Comparison of ENCODE assay signal across 8 mouse cellular contexts in the genomic region with DNA sequence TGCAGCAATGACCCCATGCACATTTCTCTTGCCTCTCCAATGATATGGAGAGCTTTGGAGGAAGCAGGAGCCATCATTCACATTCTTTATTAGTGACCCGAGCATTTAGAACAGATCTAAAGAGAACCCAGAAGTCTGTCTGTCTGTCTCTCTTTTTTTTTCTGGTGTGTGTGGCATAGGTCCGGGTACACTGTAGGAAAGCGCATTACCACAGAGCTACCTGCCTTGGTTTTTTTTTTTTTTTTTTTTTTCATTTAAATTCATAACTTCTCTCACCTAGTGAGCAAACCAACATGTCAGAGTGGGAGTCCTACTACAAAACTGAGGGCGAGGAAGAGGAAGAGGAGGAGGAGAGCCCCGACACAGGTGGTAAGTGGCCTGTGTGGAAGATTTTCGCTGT. TPM values are rescaled to one million over a fixed set of nuclear protein-coding genes. Genes with fewer than 3 reads are reported as not detected.
DNase-seq lines count a peak whose midpoint lies in the region; ATAC-seq and TF ChIP-seq lines count a peak whose summit lies in the region.

No protein-coding gene starts in this region.

- H3K9me3 ChIP-seq in embryonic facial prominence, embryonic 14.5 days (ENCODE audit: control insufficient read depth, low read length), result no peaks in the 10 kb centered on the region
- no peaks in the 10 kb centered on the region for H3K9me3 ChIP-seq in intestine, postnatal 0 days (ENCODE audit: control insufficient read depth)
- no peaks in the 10 kb centered on the region for H3K9me3 ChIP-seq in neural tube, embryonic 15.5 days (replicated peaks)

- peaks cover 7% of the 10 kb centered on the region for H3K4me1 ChIP-seq in lung, adult 2 months (ENCODE audit: control insufficient read depth, insufficient read depth, low read length)
- peaks cover 9% of the 10 kb centered on the region for H3K4me1 ChIP-seq in embryonic facial prominence, embryonic 14.5 days (ENCODE audit: control insufficient read depth, insufficient read depth, low read length)
- no peaks in the 10 kb centered on the region for H3K4me1 ChIP-seq in intestine, postnatal 0 days (replicated peaks; ENCODE audit: control insufficient read depth, insufficient read depth, low read length)
- peaks cover 35% of the 10 kb centered on the region for H3K4me1 ChIP-seq in neural tube, embryonic 15.5 days

- H3K4me2 ChIP-seq in embryonic facial prominence, embryonic 14.5 days (ENCODE audit: low read depth, low read length), result peak overlapping the region; percentile 83
- peak overlapping the region; percentile 96 for H3K4me2 ChIP-seq in intestine, postnatal 0 days (replicated peaks; ENCODE audit: low read depth)
- peak overlapping the region; percentile 93 for H3K4me2 ChIP-seq in neural tube, embryonic 15.5 days

- ATAC-seq in embryonic facial prominence, embryonic 14.5 days (ENCODE audit: low read depth), result no peak
- no peak for ATAC-seq in intestine, postnatal 0 days
- ATAC-seq in neural tube, embryonic 15.5 days (ENCODE audit: low FRiP score), result no peak
- no peak for ATAC-seq in granulocyte monocyte progenitor cell, adult 5-6 weeks (replicated peaks; ENCODE audit: poor library complexity, severe bottlenecking)

- peak overlapping the region; percentile 74 for H3K9ac ChIP-seq in embryonic facial prominence, embryonic 14.5 days (ENCODE audit: low read depth, low read length)
- H3K9ac ChIP-seq in intestine, postnatal 0 days (ENCODE audit: low read depth, low read length), result peak overlapping the region; percentile 76; the same call in 1 of the 2 replicates
- H3K9ac ChIP-seq in neural tube, embryonic 15.5 days (replicated peaks), result peak overlapping the region; percentile 77

- 8% methylated on average over 6 of the region's 6 CpGs for WGBS in lung, adult 2 months
- 24% methylated on average over 6 of the region's 6 CpGs for WGBS in embryonic facial prominence, embryonic 14.5 days
- WGBS in intestine, postnatal 0 days, result 7% methylated on average over 6 of the region's 6 CpGs
- WGBS in neural tube, embryonic 15.5 days, result 26% methylated on average over 6 of the region's 6 CpGs

- peaks cover 9% of the 10 kb centered on the region; the same call in 1 of the 2 replicates for H3K36me3 ChIP-seq in embryonic facial prominence, embryonic 14.5 days (ENCODE audit: control insufficient read depth, insufficient read depth, low read length)
- no peaks in the 10 kb centered on the region for H3K36me3 ChIP-seq in intestine, postnatal 0 days (ENCODE audit: control insufficient read depth, insufficient read depth)
- H3K36me3 ChIP-seq in neural tube, embryonic 15.5 days, result peaks cover 20% of the 10 kb centered on the region

- H3K4me3 ChIP-seq in lung, adult 2 months (replicated peaks; ENCODE audit: extremely low read depth, low read depth, low read length), result peak overlapping the region; percentile 87
- H3K4me3 ChIP-seq in embryonic facial prominence, embryonic 14.5 days (ENCODE audit: low read depth, low read length), result peak overlapping the region; percentile 93
- peak overlapping the region; percentile 89 for H3K4me3 ChIP-seq in intestine, postnatal 0 days (ENCODE audit: low read depth, low read length)
- H3K4me3 ChIP-seq in neural tube, embryonic 15.5 days (replicated peaks), result peak overlapping the region; percentile 92

- TF ChIP-seq CTCF in lung, adult 2 months (IDR thresholded peaks at IDR 0.05; ENCODE audit: insufficient read depth, low read length), result no peak
- TF ChIP-seq CTCF in intestine, postnatal 0 days (IDR thresholded peaks at IDR 0.05; ENCODE audit: low read depth), result no peak

- peak overlapping the region; percentile 66 for H3K27ac ChIP-seq in embryonic facial prominence, embryonic 14.5 days (replicated peaks; ENCODE audit: low read depth, low read length)
- H3K27ac ChIP-seq in intestine, postnatal 0 days (ENCODE audit: low read depth, low read length), result peak overlapping the region; percentile 72; the same call in 1 of the 2 replicates
- H3K27ac ChIP-seq in neural tube, embryonic 15.5 days (replicated peaks), result peak overlapping the region; percentile 85

- no peaks in the 10 kb centered on the region for H3K27me3 ChIP-seq in embryonic facial prominence, embryonic 14.5 days (replicated peaks; ENCODE audit: control insufficient read depth, insufficient read depth, low read length)
- no peaks in the 10 kb centered on the region for H3K27me3 ChIP-seq in intestine, postnatal 0 days (replicated peaks; ENCODE audit: control insufficient read depth, insufficient read depth, low read length)
- no peaks in the 10 kb centered on the region for H3K27me3 ChIP-seq in neural tube, embryonic 15.5 days (replicated peaks)

- TF ChIP-seq POLR2A in lung, adult 2 months (IDR thresholded peaks at IDR 0.05; ENCODE audit: borderline replicate concordance, extremely low read depth, low read depth, low read length), result no peak

- DNase-seq in lung, adult 2 months, result no peak
- DNase-seq in lung, postnatal 14 days, result no peak
- DNase-seq in embryonic facial prominence, embryonic 14.5 days (ENCODE audit: low spot score), result no peak
- no peak for DNase-seq in layer of hippocampus, postnatal 36 days
- no peak for DNase-seq in adipocyte (ENCODE audit: low spot score)

RNA-seq across cellular contexts. Expression of a gene that starts 16.8 kb away (rescaled TPM):
- 24.0 and 31.1 TPM in 2 replicates for polyA plus RNA-seq in lung, adult 2 months (2012; rRNA removed)
- polyA plus RNA-seq in embryonic facial prominence, embryonic 14.5 days (2014; fragmentation: Nextera tagmentation; extraction: Ambion mirVana), result 27.2 and 27.7 TPM in 2 replicates
- 10.0 and 12.1 TPM in 2 replicates for polyA plus RNA-seq in intestine, postnatal 0 days (2015; fragmentation: Nextera tagmentation; extraction: Ambion mirVana)
- polyA plus RNA-seq in neural tube, embryonic 15.5 days (2015; fragmentation: Nextera tagmentation; extraction: Ambion mirVana), result 54.1 and 64.0 TPM in 2 replicates
- 26.3 and 34.9 TPM in 2 replicates for total RNA-seq in granulocyte monocyte progenitor cell, adult 5-6 weeks (2014; fragmentation: Nextera tagmentation)
- 6.0 and 8.3 TPM in 2 replicates for total RNA-seq in granulocyte monocyte progenitor cell, adult 5-6 weeks (2017)
- 100 to 1,000 TPM; 111 to 116 TPM for total RNA-seq in layer of hippocampus, postnatal 36 days (2021)

RNA-seq across cellular contexts. Expression of a gene that starts 29.2 kb away (rescaled TPM):
- polyA plus RNA-seq in lung, adult 2 months (2012; rRNA removed), result 11.5 and 13.3 TPM in 2 replicates
- 68.4 and 68.8 TPM in 2 replicates for polyA plus RNA-seq in embryonic facial prominence, embryonic 14.5 days (2014; fragmentation: Nextera tagmentation; extraction: Ambion mirVana)
- 22.6 and 23.2 TPM in 2 replicates for polyA plus RNA-seq in intestine, postnatal 0 days (2015; fragmentation: Nextera tagmentation; extraction: Ambion mirVana)
- 41.6 and 74.7 TPM in 2 replicates for polyA plus RNA-seq in neural tube, embryonic 15.5 days (2015; fragmentation: Nextera tagmentation; extraction: Ambion mirVana)
- total RNA-seq in granulocyte monocyte progenitor cell, adult 5-6 weeks (2014; fragmentation: Nextera tagmentation), result 104 and 120 TPM in 2 replicates
- 234 and 250 TPM in 2 replicates for total RNA-seq in granulocyte monocyte progenitor cell, adult 5-6 weeks (2017)
- total RNA-seq in layer of hippocampus, postnatal 36 days (2021), result 10 to 100 TPM; 25.5 to 27.2 TPM

RNA-seq across cellular contexts. Expression of a gene that starts 30.6 kb away (rescaled TPM):
- 54.7 and 56.6 TPM in 2 replicates for polyA plus RNA-seq in lung, adult 2 months (2012; rRNA removed)
- 262 and 292 TPM in 2 replicates for polyA plus RNA-seq in embryonic facial prominence, embryonic 14.5 days (2014; fragmentation: Nextera tagmentation; extraction: Ambion mirVana)
- polyA plus RNA-seq in intestine, postnatal 0 days (2015; fragmentation: Nextera tagmentation; extraction: Ambion mirVana), result 86.1 and 99.0 TPM in 2 replicates
- 230 and 272 TPM in 2 replicates for polyA plus RNA-seq in neural tube, embryonic 15.5 days (2015; fragmentation: Nextera tagmentation; extraction: Ambion mirVana)
- total RNA-seq in granulocyte monocyte progenitor cell, adult 5-6 weeks (2014; fragmentation: Nextera tagmentation), result 254 and 268 TPM in 2 replicates
- total RNA-seq in granulocyte monocyte progenitor cell, adult 5-6 weeks (2017), result 183 and 209 TPM in 2 replicates
- 100 to 1,000 TPM; 107 to 110 TPM for total RNA-seq in layer of hippocampus, postnatal 36 days (2021)

RNA-seq across cellular contexts. Expression of a gene that starts 36.5 kb away (rescaled TPM):
- polyA plus RNA-seq in lung, adult 2 months (2012; rRNA removed), result not detected in 2 replicates
- not detected in 2 replicates for polyA plus RNA-seq in embryonic facial prominence, embryonic 14.5 days (2014; fragmentation: Nextera tagmentation; extraction: Ambion mirVana)
- not detected in 2 replicates for polyA plus RNA-seq in intestine, postnatal 0 days (2015; fragmentation: Nextera tagmentation; extraction: Ambion mirVana)
- polyA plus RNA-seq in neural tube, embryonic 15.5 days (2015; fragmentation: Nextera tagmentation; extraction: Ambion mirVana), result not detected in 2 replicates
- not detected in 2 replicates for total RNA-seq in granulocyte monocyte progenitor cell, adult 5-6 weeks (2014; fragmentation: Nextera tagmentation)
- not detected in 2 replicates for total RNA-seq in granulocyte monocyte progenitor cell, adult 5-6 weeks (2017)
- total RNA-seq in layer of hippocampus, postnatal 36 days (2021), result not detected

RNA-seq across cellular contexts. Expression of a gene that starts 42.1 kb away (rescaled TPM):
- not detected in 2 replicates for polyA plus RNA-seq in lung, adult 2 months (2012; rRNA removed)
- not detected in 2 replicates for polyA plus RNA-seq in embryonic facial prominence, embryonic 14.5 days (2014; fragmentation: Nextera tagmentation; extraction: Ambion mirVana)
- polyA plus RNA-seq in intestine, postnatal 0 days (2015; fragmentation: Nextera tagmentation; extraction: Ambion mirVana), result not detected in 2 replicates
- polyA plus RNA-seq in neural tube, embryonic 15.5 days (2015; fragmentation: Nextera tagmentation; extraction: Ambion mirVana), result not detected in 2 replicates
- total RNA-seq in granulocyte monocyte progenitor cell, adult 5-6 weeks (2014; fragmentation: Nextera tagmentation), result not detected in 2 replicates
- total RNA-seq in granulocyte monocyte progenitor cell, adult 5-6 weeks (2017), result not detected in 2 replicates
- total RNA-seq in layer of hippocampus, postnatal 36 days (2021), result not detected
